Mouse (Mus musculus) kidney, adult 9 months (tissue): ENCODE measurements around the gene Itga9.

Source experiments
- DNase-seq: peaks from one replicate; pipeline ENCODE4 v3.0.0; 2022

The Itga9 gene

GRCm38 (mm10) chr9:118731650-118732049, 125.2 kb downstream of the Itga9 start:
- DNase-seq, result no peak

DNA sequence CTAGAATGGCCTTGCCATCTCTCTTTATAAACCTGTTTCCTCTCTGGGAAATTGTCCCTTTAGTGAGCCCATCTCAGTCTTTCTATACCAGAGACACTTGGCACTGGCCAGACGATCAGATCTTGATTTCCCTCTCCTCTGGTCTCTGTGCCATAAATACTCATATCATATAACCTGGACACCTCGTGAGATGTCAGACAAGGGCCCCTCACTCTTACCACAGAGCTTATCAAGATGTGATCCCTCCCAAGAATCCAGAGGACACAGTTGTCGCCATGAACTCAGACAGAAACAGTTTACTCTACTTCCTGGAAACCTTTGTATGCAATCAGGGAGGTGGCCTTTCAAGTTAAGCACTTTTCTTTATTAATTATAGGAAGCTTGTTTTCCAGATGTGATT, 127.1 kb downstream of the Itga9 start:
- DNase-seq, result no peak

DNA sequence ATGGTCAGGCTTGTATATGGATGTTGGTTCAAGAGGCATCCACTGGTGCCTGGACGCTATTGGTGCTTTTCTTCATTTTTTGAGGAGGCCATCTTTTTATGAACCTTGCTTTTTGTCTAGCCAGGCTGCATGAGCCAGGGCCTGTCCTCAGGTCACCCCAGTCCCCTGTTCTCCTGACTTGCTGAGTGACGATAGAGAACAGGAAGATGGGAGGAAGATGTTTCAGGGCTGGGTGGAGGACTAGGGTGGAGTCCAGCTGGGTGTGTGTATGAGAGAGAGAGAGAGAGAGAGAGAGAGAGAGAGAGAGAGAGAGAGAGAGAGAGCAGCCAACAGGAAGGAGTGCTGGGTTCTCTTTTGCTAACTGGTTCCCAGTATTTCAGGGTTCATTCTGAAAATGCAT, 130.6 kb downstream of the Itga9 start:
- no peak for DNase-seq

DNA sequence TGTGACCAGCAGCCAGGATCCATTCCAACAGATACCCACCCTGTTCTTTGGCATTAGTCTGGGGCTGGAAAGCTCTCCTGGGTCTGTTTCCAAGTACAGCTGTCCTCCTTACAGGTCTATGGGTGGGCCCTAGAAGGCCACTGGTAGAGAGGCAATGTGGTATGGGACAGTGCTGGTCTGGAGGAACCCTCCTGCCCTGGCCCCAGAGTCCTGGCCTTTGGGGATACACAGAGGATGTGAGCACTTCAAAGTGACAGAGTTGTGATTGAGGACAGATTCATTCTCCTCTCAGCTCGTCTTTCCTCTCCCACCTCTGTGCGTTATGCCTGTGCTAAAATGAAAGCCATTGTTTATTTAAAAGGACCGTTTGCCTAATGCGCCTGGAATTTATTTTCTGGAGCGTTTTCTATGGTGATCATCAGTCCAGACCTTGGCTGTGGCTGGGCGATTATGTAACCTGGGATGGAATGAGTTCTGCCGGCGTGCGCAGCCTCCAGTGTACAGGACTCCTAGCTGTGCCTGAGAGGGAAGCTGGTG, 131.2 kb downstream of the Itga9 start:
- peak; percentile 54 for DNase-seq

DNA sequence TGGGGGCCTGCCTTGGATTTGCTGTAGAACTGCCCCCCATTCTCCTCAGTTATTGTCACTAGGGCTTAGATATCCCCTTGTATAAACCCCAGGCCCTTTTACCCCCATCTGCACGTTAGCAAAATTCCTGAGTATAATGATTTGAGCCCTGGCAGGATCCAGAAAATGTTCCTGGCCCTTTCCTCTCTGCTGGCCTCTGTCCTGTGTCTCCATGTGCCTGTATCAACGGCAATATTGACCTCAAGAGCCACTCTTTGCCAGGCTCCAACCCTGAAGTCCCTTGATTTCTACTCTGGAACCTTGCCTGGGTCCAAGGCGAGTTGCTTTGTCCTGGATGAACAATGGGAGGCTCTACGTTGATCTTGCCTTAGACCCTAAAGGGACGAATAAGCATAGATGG, 131.8 kb downstream of the Itga9 start:
- DNase-seq, result no peak

DNA sequence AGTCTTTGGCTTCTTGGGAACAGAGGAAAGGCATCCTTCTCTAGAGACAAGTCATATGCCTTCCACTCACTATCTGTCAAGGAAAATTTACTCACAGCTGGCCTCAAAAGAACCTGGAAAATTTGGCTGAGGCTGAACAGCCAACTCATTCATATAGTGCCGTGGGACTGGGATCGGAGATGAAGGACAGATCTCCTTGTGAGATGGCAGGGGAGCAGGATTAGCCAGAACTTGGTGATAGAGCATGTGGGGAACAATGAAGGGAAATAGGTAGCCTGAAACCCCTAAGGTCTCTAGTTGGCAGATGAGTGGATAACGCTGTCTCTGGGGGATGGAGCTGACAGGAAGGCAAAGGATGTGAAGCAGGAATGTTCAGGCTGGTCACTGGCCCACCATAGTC, 132.6 kb downstream of the Itga9 start:
- DNase-seq, result no peak

DNA sequence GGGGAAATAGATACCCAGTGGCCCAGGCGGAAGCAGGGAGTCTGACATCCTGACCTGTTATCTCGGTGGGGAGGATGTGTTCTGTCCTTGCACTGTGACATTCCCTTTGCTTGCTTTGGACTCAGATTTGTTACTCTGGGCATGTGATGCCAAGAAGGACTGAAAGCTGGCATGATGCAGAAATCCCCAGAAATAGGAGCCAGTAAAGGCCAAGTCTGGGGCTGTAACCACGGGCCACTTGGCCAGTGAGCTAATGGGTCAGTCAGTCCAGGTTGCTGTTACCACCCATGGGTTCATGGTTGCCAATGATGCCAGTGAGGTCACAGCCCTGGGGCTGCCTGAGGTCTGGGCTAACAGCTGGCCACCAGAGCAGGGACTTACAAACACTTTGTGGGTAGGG, 133.2 kb downstream of the Itga9 start:
- DNase-seq, result no peak

GRCm38 (mm10) chr9:118741268-118741667, 134.8 kb downstream of the Itga9 start:
- DNase-seq, result peak; percentile 20

GRCm38 (mm10) chr9:118749335-118749949, 143.0 kb downstream of the Itga9 start:
- no peak for DNase-seq

DNA sequence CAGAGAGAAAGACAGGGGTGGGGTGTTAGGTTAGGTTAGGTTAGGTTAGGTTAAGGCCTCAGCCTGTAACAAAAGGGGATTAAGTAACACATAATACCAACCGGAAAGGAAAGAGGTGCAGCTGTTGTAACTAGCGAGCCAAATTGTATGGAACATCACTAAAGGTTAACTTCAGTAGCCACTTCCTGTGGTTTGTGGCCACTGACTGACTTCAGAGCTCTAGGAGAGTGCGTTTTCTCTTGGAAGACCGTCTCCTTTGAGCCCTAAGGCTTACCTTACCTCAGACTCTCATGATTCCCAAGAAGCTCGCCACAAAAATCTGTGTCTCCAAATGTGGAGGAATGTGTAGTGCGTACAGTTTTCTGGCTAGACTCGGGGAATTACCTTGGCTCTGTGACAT, 144.3 kb downstream of the Itga9 start:
- DNase-seq, result no peak

DNA sequence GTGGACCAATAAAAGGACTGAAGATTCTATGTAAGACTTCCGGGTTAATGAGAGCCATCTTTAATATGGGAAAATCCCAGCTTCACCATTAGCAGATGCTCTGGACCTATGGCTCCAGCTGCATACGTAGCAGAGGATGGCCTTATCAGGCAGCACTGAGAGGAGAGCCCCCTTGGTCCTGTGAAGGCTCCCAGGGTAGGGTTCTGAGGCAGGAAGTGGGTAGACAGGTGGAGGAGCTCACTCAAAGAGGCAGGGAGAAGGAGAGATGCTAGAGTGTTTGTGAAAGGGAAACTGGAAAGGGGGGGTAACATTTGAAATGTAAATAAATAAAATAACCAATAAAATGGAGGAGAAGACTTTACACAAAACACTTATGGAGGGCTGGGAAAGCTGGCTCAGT, 145.9 kb downstream of the Itga9 start:
- DNase-seq, result no peak

DNA sequence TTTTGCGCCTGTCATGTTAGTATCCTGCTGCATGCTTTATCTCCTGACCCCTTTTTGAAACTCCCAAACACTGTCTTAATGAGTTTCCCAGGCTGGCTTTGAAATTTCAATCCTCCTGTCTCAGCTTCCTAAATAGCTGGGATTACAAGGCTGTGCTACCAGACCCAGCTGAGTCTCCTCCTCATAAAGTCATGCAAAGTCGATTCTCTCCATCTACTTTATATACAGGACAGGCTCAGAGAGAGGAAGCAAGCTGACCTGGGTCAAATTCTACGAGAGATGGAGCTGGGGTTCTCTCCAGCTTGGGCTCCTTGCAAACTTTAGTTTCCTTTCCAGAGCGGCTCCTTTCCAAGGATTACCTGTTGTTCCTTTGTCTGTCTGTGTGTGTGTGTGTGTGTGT, 153.0 kb downstream of the Itga9 start:
- no peak for DNase-seq

GRCm38 (mm10) chr9:118761953-118762590, 155.6 kb downstream of the Itga9 start:
- DNase-seq, result no peak

DNA sequence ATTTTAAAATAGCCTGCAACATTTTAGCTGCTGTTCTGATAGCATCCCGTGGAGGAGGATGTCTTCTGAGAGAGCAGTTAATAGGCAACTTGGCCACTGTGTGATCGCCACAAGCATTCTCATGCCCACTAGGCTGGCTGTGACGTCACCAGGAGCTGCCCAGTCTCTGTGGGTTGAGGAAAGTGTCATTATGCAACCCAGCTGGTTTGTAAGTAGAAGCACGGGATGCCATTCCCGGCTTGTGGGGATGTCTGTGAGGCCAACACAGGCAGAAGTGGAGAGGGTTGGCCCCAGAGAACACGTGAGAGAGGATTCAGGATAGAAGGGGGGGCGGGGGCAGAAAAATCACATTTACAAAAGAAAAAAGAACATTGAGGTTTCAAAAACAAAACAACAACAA, 156.3 kb downstream of the Itga9 start:
- DNase-seq, result peak; percentile 55

DNA sequence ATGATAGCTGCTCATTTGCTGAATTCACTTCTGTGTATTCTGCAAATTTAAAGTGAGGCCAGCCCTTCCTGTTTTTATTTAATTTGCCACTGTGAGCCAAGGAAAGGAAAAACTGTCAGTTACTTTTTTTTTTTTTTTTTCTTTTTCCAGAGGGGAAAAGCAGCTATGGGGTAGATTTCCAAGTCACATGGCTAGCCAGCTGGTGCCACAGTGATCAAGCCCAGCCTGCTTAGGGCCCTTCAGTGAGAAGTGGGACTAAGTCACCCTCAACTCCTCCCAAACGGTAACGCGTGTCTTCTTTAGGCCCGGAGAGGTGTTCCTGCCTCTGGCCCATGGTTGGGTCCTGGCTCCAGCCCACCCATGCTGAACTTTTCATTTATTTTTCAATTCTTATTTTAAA, 156.7 kb downstream of the Itga9 start:
- peak; percentile 19 for DNase-seq

DNA sequence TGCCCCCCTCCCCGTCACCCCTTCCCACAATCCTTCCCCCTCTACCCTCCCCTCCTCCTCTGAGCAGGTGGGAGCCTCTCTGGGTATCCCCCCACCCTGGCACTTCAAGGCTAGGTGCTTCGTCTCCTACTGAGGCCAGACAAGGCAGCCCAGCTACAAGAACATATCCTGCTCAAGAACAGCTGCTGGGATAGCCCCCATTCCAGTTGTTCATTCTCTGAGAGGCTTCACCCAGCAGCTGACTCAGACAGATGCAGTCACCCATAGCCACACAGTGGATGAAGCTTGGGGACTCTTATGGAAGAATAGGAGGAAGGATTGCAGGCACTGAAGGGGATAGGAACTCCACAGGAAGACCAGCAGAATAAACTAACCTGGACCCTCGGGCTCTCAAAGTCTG, 157.2 kb downstream of the Itga9 start:
- no peak for DNase-seq

DNA sequence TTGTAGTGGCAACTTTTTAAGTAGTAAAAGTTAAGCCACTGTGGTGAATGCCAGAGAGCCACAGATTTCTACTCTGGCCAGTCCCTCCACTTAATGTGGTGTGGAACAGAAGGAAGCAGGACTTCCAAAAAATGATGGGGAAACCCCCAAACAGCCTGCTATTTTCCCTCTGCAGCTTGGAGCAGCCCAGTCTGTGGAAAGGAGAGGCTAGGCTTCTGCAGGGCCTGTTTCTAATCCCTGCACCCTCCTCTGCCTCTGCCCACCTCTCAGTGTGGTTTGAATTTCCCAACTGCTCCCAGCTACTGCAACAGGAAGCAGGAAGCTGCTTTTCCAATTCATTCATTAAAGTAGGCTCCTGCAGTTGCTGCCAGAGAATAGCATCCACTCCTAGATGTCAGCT, 158.6 kb downstream of the Itga9 start:
- no peak for DNase-seq

DNA sequence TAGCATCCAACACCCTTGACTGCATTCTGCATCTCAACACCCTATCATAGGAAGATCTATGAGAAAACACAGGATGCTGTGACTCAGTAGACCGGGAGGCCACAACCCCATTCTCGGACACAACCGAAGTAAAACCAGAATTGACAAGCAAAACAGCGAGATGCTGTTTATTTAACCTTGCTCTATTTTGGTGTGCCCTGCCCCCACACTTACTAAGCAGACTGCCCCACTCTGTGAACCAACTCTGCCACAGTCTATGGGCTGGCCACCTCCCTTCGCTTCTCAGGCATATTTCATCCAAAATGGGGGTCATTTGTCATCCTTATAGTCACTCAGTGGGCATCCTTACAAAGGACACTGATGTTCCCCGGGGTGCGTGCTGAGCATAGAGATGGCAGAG, 160.5 kb downstream of the Itga9 start:
- DNase-seq, result no peak

GRCm38 (mm10) chr9:118768596-118768995, 162.1 kb downstream of the Itga9 start:
- no peak for DNase-seq

- no peak for DNase-seq
These were observed 163.9 kb downstream of the Itga9 start for GRCm38 (mm10) chr9:118770366-118770765.

DNA sequence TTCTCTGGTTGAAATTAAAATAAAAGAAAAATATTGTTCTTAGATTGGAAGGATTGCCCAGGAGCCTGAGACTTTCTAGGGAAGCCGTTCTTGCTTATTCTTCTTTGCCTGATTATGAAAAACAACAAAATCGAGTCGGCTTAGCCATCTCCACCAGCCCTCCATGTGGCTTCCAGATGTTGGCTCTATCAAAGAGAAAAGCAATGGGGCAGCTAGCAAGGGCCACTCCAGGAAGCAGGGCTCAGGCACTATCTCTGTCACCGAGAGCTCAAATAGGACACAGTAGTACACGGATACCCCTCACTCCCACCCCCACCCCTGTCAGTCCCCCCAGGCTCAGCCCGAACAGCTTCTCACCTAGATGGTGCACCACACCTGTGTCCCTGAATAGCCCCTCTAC, 168.2 kb downstream of the Itga9 start:
- no peak for DNase-seq

DNA sequence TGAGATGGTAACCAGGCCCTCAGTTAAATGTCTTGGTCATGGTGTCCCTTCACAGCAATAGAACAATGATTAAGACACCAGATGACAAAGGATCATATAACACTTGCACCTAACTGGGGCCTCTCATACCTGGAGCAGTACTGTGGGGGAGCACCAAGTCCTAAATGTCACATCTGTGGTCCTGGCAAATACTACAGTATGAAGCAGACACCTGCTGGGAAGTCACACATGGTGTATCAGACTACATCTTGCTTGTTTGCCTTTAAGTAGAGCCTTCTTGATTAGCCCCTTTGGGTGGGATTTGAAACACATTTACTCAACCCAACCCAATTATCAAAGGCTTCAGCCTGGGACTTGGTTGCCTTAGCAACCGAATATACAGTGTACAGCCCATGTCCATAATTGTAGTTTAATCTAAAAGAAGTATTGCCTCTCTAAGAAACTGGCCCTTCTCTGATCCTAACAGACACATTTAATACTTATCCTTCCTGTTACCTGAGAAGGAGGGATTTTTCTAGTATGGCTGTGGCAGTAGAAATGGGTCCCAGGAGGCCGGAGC, 170.5 kb downstream of the Itga9 start:
- DNase-seq, result no peak

GRCm38 (mm10) chr9:118778596-118778995, 172.1 kb downstream of the Itga9 start:
- DNase-seq, result peak; percentile 46

DNA sequence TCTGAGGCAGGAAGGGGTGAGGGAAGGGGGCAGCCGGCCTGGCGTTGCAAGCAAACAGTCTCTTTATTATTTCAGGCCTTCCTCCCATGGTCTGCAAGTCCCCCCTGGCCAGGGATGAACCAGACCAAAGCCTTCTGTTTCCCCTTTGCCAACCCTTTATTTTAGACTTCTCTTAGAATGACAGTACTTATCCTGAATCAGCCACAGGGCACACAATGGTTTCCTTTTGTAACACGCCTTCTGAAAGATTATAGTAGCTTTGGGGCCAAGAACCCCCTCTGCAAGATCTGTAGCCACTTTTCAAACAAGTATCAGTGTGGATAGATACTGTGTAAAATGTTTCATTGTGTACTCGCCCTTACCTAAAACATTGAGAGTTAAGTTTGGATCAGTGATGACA, 178.1 kb downstream of the Itga9 start:
- no peak for DNase-seq

GRCm38 (mm10) chr9:118785816-118786215, 179.3 kb downstream of the Itga9 start:
- DNase-seq, result peak; percentile 43
